Mouse (Mus musculus) thymus, adult 2 months (tissue): ENCODE measurements around the gene Mical2.

ENCODE experiments used
- CTCF ChIP-seq: fragments of 200-500 bp; IDR thresholded peaks from 2 replicates; pipeline ENCODE4 v1.5.1; 2012; ENCODE audit warnings: mild to moderate bottlenecking, control low read depth, low read length, moderate library complexity, borderline replicate concordance; ENCODE audit not compliant: control insufficient read depth, poor library complexity, insufficient read depth; ENCODE audit errors: extremely low read depth
- POLR2A ChIP-seq: fragments of 200-500 bp; IDR thresholded peaks from 2 replicates; pipeline ENCODE4 v1.6.1; 2012; ENCODE audit warnings: mild to moderate bottlenecking, low read length, control low read depth, moderate library complexity; ENCODE audit not compliant: control insufficient read depth, poor library complexity, insufficient read depth; ENCODE audit errors: extremely low read depth

DNA sequence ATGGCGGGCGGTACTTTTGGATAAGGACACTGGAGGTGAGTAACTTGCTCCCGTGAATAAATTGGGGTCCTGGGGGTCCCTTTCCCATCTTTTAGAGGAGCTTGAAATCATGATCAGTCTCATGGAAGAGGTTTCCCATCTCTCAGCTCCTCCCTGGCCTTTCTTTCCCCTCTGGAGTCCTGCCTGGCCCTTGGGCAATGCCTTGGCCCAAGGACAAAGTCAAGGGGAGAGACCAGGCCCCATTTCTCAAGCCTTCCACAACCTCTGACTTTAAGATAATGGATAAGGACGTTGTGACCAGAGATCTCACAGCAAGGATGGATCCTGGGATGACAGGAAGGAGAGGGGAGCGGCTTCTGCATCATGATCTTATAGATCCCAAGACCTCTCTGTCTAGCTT lies 152.4 kb downstream of the Mical2 start:
- TF ChIP-seq POLR2A (no peak), CTCF (no peak)
